Mouse (Mus musculus): Measurements from ENCODE around the gene Tnik.

DNA sequence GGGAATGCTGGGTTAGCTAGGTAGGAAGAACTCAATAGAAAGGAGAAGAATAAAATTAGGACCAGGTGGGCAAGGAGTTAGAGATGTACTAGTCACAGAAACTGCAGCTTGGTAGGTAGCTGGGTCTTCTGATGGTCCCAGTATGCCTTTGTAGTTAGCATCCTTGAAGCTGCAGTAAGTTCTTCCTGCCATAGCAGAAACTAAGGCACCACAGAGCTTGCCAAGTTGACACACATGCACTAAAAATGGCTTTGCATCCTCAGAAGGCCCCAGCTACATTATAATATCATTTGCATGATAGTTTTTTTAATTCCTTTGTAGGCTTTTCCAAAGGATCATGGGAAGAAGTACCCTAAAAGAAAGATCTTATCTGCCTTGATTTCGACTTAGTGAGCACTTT, 54.3 kb downstream of the Tnik start:
- TF ChIP-seq EP300 (IDR thresholded peaks at IDR 0.05; ENCODE audit: low read depth) (no peak), CTCF (IDR thresholded peaks at IDR 0.05; ENCODE audit: low read depth) (no peak)

Data from heart, postnatal 0 days (tissue).